Mouse (Mus musculus) thymus, adult 2 months (tissue): ENCODE results near the gene Fbxo6. TPM values are rescaled to one million over a fixed set of nuclear protein-coding genes. Genes with fewer than 3 reads are reported as not detected.

Experiments used
- DNase-seq: peaks from one replicate; pipeline ENCODE4 v3.0.0; 2021
- H3K27ac ChIP-seq: fragments of 200-500 bp; 2 replicates; pipeline ENCODE4 v1.5.1; 2012; ENCODE audit warnings: low read length, control low read depth; ENCODE audit not compliant: control insufficient read depth, insufficient read depth
- H3K27me3 ChIP-seq: fragments of 200-500 bp; 2 replicates; pipeline ENCODE4 v1.6.1; 2012; ENCODE audit warnings: mild to moderate bottlenecking, low read length, moderate library complexity, mixed read lengths; ENCODE audit not compliant: control insufficient read depth, insufficient read depth
- H3K36me3 ChIP-seq: fragments of 200-500 bp; 2 replicates; pipeline ENCODE4 v1.6.1; 2012; ENCODE audit warnings: mild to moderate bottlenecking, low read length, moderate library complexity; ENCODE audit not compliant: control insufficient read depth, insufficient read depth
- H3K4me1 ChIP-seq: fragments of 200-500 bp; replicated peaks from 2 replicates; pipeline ENCODE4 v1.6.1; 2012; ENCODE audit warnings: low read length; ENCODE audit not compliant: control insufficient read depth, insufficient read depth
- H3K4me3 ChIP-seq: fragments of 200-500 bp; 2 replicates; pipeline ENCODE4 v1.5.1; 2012; ENCODE audit warnings: mild to moderate bottlenecking, low read length, control low read depth, moderate library complexity; ENCODE audit not compliant: control insufficient read depth, insufficient read depth
- CTCF ChIP-seq: fragments of 200-500 bp; IDR thresholded peaks from 2 replicates; pipeline ENCODE4 v1.5.1; 2012; ENCODE audit warnings: mild to moderate bottlenecking, control low read depth, low read length, moderate library complexity, borderline replicate concordance; ENCODE audit not compliant: control insufficient read depth, poor library complexity, insufficient read depth; ENCODE audit errors: extremely low read depth
- POLR2A ChIP-seq: fragments of 200-500 bp; IDR thresholded peaks from 2 replicates; pipeline ENCODE4 v1.6.1; 2012; ENCODE audit warnings: mild to moderate bottlenecking, low read length, control low read depth, moderate library complexity; ENCODE audit not compliant: control insufficient read depth, poor library complexity, insufficient read depth; ENCODE audit errors: extremely low read depth
- WGBS: fragments of 180-500 bp; shearing (Covaris S2); methylation state at CpG from one replicate; pipeline ENCODE4 v1.1.7; 2018; 5-methylcytosine and 5-hydroxymethylcytosine counted together
- polyA plus RNA-seq: library from polyadenylated mRNA; depleted of rRNA; stranded (reverse); fragments of >200 nt; gene quantifications from 2 replicates; pipeline ENCODE4 v1.2.3, GENCODE M21; 2012

Gene Fbxo6
- polyA plus RNA-seq, 1 experiment: 50.9 TPM

DNA sequence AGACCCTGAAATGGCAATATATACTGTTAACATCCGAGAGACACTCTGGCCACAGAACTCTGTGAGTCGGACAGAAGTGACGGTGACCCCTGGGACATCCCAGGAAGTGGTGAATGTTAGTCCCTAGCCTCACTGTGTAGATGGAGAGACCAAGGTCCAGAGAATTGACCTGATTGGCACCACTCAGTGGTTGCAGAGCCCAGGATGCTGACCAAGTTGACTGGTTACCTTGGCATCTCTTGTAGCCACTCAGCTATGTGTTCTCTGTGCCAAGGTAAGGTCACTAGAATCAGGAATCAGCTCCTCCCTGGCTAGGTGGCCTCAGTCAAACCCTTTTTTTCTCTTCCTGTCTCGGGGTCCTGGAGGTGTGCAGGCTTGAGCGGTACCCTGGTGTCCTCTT is 8.2 kb downstream of the Fbxo6 start:
- WGBS: 91% methylated on average over 5 of the region's 5 CpGs
- Histone ChIP-seq H3K27ac (no peak overlapping the region), H3K36me3 (no peaks in the 10 kb centered on the region; the same call in 1 of the 2 replicates), H3K27me3 (no peaks in the 10 kb centered on the region), H3K4me1 (peaks cover 6% of the 10 kb centered on the region), H3K4me3 (no peak overlapping the region)
- no peak for TF ChIP-seq CTCF
- no peak for TF ChIP-seq POLR2A
- DNase-seq: no peak

DNA sequence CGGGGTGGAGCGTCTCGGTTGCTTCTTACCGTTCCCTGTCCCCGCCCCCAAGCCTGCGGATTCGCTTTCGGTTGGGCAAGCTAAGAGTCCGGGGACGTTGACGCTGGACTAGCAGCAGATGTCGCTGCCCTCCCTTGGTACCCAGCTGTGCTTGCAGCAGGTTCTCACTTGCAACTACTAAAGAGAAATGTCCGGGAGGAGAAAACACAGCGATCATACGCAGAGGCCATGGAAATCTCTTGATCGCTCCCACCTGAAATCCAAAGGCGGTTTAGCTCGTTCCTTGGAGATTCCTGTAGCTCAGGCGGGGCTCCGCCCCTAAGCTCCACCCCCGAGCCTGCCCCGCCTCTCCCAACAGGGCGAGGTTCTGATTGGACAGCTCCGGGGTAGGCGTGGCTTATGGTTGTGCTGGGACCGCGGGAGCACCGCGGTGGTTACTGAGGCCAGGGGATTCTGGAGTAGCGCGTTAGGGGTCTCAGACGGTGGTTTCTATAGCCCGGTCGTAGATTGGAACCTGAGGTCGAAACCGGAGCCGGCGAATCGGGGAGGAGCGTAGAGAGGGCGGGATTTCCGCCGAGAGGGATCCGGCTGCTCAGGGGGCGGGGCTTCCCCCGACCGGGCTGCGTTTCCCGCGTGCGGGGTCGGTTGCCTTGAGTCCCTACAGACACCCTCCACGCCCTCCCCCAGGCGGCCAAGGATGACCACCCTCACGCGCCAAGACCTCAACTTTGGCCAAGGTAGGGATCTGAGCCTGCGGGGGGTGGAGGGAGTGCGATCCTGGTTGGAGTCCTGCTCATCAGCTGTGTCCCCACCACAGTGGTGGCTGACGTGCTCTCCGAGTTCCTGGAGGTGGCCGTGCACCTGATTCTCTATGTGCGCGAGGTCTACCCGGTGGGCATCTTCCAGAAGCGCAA is 11.6 kb downstream of the Fbxo6 start:
- WGBS: under 1% methylated on average over 65 of the region's 65 CpGs
- peak overlapping the region; percentile 70 for H3K4me3 ChIP-seq
- H3K27ac ChIP-seq: peak overlapping the region; percentile 49; the same call in 1 of the 2 replicates
- TF ChIP-seq POLR2A (peak; percentile 56), CTCF (peak; percentile 70; the same call in 1 of the 2 replicates)
- no peaks in the 10 kb centered on the region for H3K27me3 ChIP-seq
- peaks cover 6% of the 10 kb centered on the region for H3K4me1 ChIP-seq
- peak; percentile 93 for DNase-seq
- no peaks in the 10 kb centered on the region; the same call in 1 of the 2 replicates for H3K36me3 ChIP-seq

DNA sequence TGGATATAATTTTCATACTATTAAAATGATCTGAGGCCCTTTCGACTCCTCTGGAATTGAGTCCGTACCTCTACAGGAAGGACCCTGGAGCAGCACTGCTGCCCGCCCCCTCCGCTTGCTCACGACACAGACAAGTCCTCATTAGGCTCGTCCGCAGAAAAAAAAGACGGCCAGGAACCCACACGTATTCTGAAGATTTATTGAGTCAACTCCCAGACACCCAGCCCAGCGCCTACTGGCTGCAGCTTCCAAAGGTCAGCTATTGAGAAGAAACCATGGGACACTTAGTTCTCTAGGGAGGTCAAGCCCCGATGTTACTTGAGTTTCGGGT is 12.2 kb downstream of the Fbxo6 start:
- TF ChIP-seq POLR2A (no peak), CTCF (no peak)
- WGBS: 0% methylated on average over 12 of the region's 12 CpGs
- Histone ChIP-seq H3K4me3 (peak overlapping the region; percentile 70), H3K27me3 (no peaks in the 10 kb centered on the region), H3K4me1 (peaks cover 6% of the 10 kb centered on the region), H3K36me3 (no peaks in the 10 kb centered on the region), H3K27ac (no peak overlapping the region)
- peak; percentile 43 for DNase-seq

DNA sequence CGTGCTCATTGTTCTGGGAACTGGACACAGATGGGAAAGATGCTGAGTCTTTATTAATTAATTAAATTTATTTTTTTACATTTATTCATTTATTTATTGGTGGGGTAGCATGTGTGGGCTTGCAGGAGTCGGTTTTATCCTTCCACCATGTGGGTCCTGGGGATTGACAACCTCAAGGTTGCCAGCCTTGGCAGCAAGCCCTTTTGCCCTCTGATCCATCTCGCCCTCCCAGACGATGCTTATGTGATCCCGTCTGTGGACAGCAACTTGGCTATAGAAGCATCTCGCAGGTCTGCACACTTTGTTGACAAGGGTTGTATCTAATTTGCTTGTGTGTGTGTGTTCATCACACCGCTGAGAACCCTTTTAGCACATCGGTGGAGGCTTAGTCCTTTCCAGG is 14.4 kb downstream of the Fbxo6 start:
- Histone ChIP-seq H3K4me3 (no peak overlapping the region), H3K4me1 (peaks cover 6% of the 10 kb centered on the region), H3K36me3 (no peaks in the 10 kb centered on the region), H3K27ac (no peak overlapping the region), H3K27me3 (no peaks in the 10 kb centered on the region)
- no peak for DNase-seq
- TF ChIP-seq POLR2A: no peak
- no peak for TF ChIP-seq CTCF
- 89% methylated on average over 8 of the region's 8 CpGs for WGBS

DNA sequence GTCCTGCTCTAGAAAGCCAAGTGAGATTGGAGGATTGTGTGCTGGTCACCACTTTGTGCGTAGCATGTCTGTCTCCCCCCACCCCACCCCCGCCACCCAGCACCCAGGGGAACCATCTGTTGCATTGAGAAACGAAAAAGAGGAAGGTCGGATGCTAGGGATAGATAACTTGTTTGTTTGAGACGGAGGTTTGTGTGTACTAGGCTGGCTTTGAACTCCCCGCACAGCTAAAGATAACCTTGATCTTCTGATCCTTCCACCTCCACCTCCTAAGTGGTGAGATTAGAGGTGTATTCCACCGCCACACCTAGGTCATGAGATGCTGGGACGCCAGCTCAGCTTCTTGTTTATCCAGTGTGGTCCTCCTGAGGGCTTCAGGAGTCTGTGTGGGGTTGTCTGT is 17.0 kb downstream of the Fbxo6 start:
- H3K27me3 ChIP-seq: peaks cover 8% of the 10 kb centered on the region
- H3K36me3 ChIP-seq: no peaks in the 10 kb centered on the region
- H3K4me3 ChIP-seq: no peak overlapping the region
- WGBS: 51% methylated on average over 8 of the region's 8 CpGs
- H3K4me1 ChIP-seq: peaks cover 11% of the 10 kb centered on the region; the same call in 1 of the 2 replicates
- no peak for DNase-seq
- no peak overlapping the region for H3K27ac ChIP-seq
- TF ChIP-seq CTCF: no peak
- no peak for TF ChIP-seq POLR2A

DNA sequence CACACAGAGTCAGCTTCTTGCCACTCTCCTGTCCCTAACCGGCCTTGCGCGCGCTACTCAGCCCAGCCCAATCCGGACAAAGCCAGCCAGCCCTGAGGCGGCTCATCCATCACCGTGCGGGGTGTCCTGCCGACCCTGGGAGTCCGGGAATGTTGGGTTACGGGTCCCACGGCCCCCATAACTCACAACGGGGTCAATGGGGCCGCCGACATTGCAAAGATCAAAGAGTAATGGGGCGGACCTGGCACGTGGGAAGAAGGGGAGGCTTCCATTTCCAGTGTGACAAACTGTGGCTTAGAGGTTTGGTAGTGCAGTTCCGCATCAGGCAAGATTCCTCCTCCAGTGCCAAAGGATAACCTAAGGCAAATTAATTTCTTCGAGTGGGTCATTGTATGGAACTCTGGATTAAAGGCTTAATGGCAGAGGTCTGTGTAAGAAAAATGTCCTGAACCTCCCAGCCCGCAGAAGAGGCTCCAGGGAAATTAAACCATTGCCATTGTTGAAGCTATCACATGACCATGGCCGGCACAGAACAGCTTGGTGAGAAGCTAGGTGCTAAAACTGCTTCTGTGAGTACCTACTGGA is 20.4 kb downstream of the Fbxo6 start:
- TF ChIP-seq POLR2A (no peak), CTCF (no peak)
- DNase-seq: no peak
- peaks cover 11% of the 10 kb centered on the region; the same call in 1 of the 2 replicates for H3K4me1 ChIP-seq
- no peak overlapping the region for H3K27ac ChIP-seq
- no peak overlapping the region for H3K4me3 ChIP-seq
- H3K27me3 ChIP-seq: peaks cover 18% of the 10 kb centered on the region
- WGBS: 5% methylated on average over 21 of the region's 21 CpGs
- H3K36me3 ChIP-seq: no peaks in the 10 kb centered on the region
